Mouse (Mus musculus) lung, postnatal 10 days (tissue): ENCODE measurements at regions not wholly inside any gene's neighbourhood (a gene's known extent, or its start where the extent isn't known, plus 50 kb on each side); places are given as distances from the start of the nearest gene placed in this dataset.

Experiments used
- DNase-seq: peaks from one replicate; pipeline ENCODE4 v3.0.0; 2021

DNA sequence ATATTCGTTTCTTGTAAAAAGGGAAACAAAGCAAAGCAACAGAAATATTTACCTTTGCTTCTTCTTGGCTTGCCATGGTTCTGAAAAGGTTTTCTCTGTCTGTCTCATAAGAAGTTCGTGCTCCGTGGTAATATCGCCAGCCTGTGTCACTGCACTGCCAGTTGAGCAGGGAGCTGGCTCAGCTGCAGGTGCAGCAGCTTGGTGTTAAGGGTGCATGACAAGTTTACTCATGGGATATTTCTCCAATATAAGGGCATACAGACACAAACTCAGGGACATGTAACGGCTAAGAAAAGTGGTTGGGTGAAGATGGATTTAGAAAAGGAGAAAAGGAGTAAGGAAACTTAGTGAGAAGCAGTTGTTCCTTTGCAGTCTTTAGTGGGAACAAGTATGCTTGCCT is 533.5 kb upstream of the Zic4 start:
- DNase-seq, result no peak

DNA sequence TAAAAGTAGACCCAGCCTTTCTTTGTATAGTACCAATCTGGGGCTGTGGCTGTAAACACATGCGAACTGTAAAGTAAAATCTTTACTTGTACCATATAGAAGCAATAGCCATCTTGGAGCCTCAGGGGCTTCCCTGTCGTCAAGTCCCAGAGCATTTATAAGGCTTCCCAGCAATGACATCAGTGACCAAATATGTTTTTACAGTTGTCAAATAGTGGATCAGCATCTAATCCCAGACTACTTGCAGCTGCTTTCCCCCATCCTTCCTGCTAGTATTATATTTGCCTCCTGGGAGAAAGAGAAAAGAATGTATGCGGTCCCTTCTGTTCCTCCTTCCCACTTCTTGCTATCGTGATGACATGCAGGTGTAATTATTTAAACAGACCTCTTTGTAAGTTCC is 531.5 kb upstream of the Zic4 start:
- DNase-seq, result no peak

DNA sequence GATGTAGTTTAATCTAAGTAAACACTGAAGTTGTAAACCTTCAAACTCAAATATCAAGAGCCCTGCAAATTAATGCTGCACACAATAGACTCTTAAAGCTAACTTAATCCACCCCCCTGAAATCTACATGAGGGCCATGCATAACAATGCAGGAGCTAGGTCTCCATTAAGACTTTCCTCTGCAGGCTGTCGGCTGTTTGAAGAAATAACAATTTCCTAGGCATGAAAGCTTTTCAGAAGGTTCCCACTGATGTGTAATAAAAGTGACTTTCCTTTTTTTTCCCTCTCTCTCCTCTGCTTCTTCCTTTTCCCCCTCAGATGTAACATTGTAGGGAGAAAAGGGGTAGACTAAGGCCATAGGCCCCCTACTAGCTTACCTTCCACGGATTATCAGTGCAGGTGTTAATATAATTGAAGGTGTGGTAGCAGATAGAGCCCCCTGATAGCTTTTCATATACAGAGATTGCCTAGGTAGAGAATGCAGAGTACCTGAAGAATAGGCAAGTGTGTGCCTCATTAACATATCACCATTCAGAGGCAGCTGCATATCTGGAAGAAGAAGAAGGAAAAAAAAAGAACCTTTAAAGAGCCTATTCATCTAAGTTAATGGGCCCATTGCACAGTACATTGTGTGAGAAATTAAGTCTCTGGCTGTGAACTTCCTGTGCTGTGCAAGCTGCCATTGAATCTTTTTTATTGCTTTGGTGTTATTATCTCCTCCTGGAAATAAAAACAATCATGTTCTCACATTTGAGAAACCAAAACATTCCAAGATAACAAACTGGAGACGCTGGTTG is 528.3 kb upstream of the Zic4 start:
- DNase-seq, result no peak

- no peak for DNase-seq
Measured at GRCm38 (mm10) chr9:90838184-90838926, 523.9 kb upstream of the Zic4 start.

DNA sequence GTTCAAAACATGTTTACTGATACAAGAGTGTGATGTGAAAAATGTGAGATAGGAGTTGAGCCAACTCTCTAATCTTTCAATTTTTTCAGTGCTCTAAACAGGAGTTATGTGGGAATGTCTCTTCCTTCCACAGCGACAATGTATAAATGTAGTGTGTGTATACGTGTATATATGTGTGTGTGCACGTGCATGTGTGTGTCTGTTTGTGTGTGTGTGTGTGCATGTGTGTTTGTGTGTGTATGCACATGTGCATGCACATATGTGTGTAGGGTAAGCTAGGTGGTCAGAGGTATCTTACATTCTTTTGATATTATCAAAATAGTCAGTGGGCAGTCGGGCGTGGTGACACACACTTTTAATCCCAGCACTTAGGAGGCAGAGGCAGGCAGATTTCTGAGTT is 511.2 kb upstream of the Zic4 start:
- DNase-seq, result no peak

DNA sequence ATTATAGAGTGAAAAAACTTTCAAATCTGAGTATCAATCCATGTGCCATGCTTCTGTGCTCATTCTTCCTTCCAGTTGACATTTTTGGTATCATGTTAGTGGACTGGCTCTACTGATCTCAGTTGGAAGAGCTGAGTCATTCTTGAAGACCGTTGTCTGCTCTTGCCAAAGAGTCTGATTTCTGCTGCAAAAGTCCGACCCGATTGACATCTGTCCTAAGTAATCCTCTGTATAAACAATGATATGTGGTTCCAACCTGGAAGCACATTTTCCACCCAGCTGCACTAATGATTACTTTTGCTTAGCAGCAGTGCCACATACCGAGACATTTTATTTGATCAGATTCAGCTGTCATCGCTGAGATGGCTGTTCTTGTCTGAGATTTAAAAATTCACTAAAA is 490.6 kb upstream of the Zic4 start:
- DNase-seq, result no peak

DNA sequence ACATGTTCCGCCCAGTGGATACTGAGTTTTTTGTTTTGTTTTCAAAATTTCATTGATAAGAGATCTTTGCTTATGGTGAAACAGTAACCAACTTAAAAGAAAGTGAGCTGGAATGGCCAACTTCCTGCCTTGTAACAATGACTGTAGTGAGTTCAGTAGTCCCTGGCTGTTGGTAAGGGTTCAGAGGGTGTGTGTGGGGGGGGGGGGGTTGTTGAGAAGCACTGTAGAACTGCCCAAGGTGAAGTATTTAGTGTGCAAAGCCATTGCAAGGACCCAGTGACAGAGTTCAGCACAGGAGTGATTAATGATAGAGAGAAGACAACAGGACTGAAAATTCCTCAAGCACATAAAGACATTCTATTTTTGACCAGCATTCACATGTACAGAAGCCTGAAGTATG is 477.7 kb upstream of the Zic4 start:
- DNase-seq, result no peak

GRCm38 (mm10) chr9:90887405-90887804 is 474.8 kb upstream of the Zic4 start:
- DNase-seq, result no peak

- DNase-seq, result no peak
Measured at GRCm38 (mm10) chr9:90890801-90891200, 471.4 kb upstream of the Zic4 start.

DNA sequence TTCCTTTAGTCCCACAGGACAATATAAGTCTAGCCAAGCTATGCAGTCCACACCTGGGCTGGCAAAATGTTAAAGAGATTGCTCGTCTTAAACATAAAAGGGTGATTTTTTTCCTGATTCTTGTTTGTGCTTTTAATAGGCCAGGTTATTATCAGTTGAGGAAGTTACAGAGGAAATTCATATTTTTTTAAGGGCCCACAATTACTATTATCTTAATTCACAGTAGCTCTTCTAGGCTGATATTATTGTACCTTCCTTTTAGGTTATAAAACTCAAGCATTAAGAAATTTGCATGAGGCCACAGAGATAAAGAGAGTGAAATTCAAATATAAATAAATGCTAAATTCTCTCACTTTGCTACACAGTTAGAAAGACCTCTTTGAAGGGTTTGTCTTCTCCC is 469.4 kb upstream of the Zic4 start:
- no peak for DNase-seq

GRCm38 (mm10) chr9:90903557-90903956 is 458.7 kb upstream of the Zic4 start:
- DNase-seq, result no peak

DNA sequence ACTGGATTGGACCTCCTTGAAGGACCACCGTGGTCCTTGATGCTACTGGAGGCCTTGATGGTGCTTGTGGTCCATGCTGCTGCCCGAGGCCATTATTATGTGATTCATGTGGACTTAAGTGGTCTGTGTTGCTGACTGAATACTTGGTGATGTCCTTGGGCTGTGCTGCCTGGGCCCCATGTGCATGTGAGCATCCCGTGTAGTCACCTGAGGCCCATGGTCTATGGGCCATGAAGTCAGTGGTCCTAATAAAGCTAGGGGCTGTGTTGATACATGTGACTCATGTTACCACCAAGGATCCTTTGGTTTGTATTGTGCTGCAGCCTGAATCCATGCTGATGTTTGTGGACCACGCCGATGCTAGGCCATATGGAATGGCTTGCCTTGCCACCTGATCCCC is 456.1 kb upstream of the Zic4 start:
- DNase-seq, result no peak

- DNase-seq, result no peak
Measured at GRCm38 (mm10) chr9:90906684-90907083, 455.5 kb upstream of the Zic4 start.

DNA sequence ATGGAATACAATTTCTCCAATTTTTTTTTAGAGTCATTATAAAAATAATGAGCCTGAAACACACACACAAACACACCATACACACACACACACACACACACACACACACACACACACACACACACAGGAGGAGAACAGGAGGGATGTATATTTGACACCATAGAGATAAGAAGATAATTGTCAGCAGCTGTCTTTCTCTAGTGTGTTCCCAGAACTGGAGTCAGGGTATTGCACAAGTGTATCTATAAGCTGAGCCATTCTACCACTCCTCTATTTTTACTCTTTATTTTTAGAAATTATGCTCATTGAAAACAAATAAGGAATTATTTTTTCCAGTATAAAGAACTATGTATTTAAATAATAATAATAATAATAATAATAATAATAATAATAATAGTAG is 407.6 kb upstream of the Zic4 start:
- no peak for DNase-seq

GRCm38 (mm10) chr9:90961436-90961835 is 400.8 kb upstream of the Zic4 start:
- DNase-seq, result no peak

GRCm38 (mm10) chr9:90964043-90964442 is 398.2 kb upstream of the Zic4 start:
- DNase-seq, result no peak

GRCm38 (mm10) chr9:90978730-90979129 is 383.5 kb upstream of the Zic4 start:
- peak; percentile 1 for DNase-seq

DNA sequence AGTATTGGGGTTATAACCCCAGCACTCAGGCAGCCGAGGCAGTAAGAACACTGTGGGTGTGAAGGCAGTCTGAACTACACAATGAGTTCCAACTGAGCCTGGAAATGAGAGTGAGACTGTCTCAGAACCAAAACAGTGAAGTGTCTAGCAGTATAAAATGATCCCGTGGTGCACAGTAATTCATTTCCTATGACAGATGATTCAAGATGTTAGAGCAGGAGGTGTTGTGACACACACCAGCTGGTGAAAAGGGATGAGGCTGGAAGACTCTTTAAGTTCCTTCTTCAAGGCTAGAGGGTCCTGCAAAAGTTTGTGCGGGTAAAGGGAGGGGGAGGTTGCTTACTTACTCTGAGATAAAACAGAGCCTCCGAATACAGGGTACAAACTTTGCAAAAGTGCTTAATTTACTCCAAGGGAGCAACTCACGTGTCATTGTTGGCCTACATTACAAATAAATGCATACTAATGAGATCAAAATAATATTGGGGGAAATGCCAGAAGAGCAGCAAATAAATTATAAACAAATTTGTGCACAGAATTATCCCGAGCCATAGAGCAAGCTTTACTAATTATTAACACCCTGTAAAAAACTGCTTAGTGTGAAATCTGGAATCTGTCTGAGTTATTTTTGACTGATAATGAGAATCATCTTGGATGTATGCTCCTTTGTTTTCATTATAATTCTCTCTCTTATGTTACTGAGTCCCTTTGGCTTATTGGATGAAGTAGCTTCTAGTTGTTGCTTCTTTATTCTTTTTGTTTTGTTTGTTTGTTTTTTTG is 382.0 kb upstream of the Zic4 start:
- DNase-seq, result no peak

DNA sequence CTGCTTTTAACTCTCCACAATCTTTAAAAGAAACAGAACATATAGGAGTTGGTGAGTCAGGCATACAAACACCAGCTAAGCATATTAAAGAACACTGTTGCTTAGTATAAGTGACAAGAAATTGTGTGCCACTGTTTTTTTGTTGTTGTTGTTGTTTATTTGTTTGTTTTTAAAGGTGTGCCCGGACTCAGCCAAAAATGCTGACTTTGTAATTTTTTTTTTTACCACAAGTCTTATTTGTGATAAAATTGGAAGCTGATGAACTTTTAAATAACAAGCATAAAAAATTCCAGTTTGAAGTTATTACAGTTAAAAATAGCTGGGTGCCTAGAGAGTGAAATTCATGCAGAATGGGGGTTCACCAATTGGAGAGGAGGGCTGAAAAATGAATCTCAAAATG is 363.0 kb upstream of the Zic4 start:
- no peak for DNase-seq

DNA sequence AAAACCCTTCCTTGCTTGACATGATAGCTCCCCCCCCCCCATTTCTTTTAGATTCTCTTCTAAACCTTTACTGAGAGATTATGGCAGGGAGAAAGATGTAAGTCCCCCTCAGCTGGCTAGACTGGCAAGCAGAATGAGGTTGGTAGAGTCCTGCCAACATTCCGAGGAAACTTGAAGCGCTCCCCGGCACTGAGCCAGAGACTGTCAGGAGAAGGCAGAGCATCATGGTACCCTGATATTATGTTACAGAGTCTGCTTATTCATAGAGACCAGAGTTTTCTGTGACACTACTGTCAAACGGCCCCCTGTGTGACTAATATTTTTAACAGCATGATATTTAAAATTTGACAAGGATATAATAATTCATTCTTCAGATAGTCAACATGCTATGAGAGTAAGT is 358.0 kb upstream of the Zic4 start:
- DNase-seq, result no peak

DNA sequence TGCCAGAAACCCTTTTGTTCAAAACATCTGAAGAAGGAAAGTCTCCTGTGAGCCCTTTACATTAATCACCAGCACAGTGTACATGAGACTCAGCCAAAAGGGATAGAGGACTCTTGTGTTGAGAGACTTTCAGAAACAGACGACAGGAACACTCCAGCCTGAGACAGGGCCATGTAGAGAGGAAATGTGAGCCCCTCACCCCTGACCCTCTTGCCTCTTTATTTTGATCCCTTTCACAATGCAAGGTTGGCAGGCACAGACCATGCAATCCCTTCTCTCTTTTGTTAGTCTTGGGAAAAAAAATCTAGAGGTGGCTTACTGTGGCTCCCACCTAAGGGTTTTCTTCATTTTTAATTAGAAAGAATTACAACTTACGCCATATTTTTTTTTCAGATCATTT is 321.7 kb upstream of the Zic4 start:
- DNase-seq, result no peak

GRCm38 (mm10) chr9:91048569-91048968 is 313.6 kb upstream of the Zic4 start:
- DNase-seq, result no peak

- no peak for DNase-seq
Measured at GRCm38 (mm10) chr9:91053065-91053793, 309.0 kb upstream of the Zic4 start.
